Mouse (Mus musculus): ENCODE measurements around the gene Bdh1. TPM values are rescaled to one million over a fixed set of nuclear protein-coding genes. Genes with fewer than 3 reads are reported as not detected.

Bdh1 gene
- polyA plus RNA-seq, 1 experiment, result 186 TPM

DNA sequence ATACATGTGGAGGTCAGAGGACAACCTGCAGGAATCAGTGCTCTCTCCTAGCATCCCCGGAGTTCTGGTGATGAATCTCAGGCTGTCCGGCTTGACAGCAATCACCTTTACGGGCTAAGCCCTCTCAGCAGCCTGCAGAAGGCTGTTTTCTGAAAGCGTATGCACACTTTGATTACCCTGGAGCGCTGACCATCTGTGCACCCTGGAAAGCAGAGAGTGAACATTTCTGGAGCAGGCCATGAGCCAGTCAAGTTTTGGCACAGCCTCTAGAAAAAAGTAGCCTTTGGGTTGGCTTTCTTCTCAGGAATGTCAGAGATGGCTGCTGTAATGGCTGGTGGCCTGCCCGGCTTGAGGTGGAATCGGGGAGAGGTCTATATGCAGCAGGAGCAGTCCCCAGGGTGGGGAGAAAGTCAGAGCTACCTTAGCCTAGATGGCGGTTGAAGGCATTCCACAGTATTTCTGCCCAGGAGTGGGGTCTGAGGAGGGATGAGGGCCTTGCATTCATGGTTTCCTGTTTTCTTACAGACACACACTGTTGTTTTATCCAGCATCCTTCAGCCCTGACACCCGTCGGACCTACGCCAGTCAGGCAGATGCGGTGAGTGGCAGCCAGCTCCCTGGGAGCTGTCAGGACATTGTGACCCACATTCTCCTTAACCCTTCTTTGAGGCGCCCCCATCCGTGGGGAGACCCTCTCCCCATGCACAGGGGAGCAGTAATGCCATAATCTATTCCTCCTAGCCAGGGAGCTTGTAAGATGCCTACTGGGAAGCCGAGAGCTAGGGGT lies 24.2 kb downstream of the Bdh1 start:
- WGBS, result 9% methylated on average over 15 of the region's 15 CpGs
- Histone ChIP-seq H3K27ac (ENCODE audit: insufficient read depth, low read length) (peak overlapping the region; percentile 73), H3K4me1 (ENCODE audit: control insufficient read depth, insufficient read depth, low read length) (peaks cover 37% of the 10 kb centered on the region), H3K4me3 (replicated peaks; ENCODE audit: insufficient read depth, low read depth, low read length) (no peak overlapping the region), H3K27me3 (ENCODE audit: control insufficient read depth, insufficient read depth, low read length) (no peaks in the 10 kb centered on the region)
- TF ChIP-seq CTCF (IDR thresholded peaks at IDR 0.05; ENCODE audit: borderline replicate concordance, insufficient read depth, low read depth, low read length), result no peak
- DNase-seq, result peak; percentile 91 to 96

DNA sequence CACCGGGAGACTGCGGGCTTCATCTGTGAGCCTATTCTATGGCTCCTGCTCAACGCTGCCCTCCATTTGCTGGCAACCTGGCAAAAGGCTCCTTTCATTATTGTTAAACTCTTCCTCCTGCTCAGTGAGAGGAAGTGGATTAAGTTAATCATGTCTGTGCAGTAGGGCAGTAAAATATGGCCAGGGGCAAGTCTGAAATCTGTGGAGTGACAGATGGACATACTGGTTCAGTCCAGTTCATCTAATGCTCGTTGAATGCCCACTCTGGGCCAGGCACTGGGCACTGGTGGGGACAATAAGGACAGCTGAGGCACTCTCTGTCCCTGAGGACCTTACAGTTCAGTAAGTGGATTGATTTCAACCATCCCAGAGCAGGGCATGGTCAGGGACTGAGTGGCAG lies 27.9 kb downstream of the Bdh1 start:
- TF ChIP-seq POLR2A (IDR thresholded peaks at IDR 0.05; ENCODE audit: borderline replicate concordance, insufficient read depth, low read length), result no peak
- no peak for TF ChIP-seq CTCF (IDR thresholded peaks at IDR 0.05; ENCODE audit: borderline replicate concordance, insufficient read depth, low read depth, low read length)
- Histone ChIP-seq H3K27me3 (ENCODE audit: control insufficient read depth, insufficient read depth, low read length) (no peaks in the 10 kb centered on the region), H3K4me3 (replicated peaks; ENCODE audit: insufficient read depth, low read depth, low read length) (no peak overlapping the region), H3K4me1 (ENCODE audit: control insufficient read depth, insufficient read depth, low read length) (peaks cover 23% of the 10 kb centered on the region), H3K27ac (ENCODE audit: insufficient read depth, low read length) (no peak overlapping the region)
- WGBS, result 26% methylated on average over 4 of the region's 4 CpGs
- no peak for DNase-seq

DNA sequence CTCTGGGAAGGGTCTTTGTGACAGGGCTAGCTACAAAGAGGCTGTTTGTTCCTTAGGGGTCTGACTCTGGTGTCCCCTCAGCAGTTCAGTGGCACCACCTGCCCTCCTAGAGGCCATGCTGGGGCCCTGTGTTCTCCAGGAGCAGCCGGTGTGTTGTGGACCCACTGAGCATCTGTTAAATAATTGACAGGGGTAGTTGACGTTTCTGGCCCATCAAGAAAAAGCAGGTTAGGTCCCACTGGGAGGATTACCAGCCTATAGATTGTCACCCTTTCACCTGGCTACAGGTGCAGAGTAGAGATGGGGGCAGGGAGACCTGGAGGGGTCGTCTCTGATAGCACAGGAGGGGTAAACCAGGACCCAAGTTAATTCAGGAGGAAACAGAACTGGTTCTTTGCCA lies 29.2 kb downstream of the Bdh1 start:
- 49% methylated on average over 3 of the region's 3 CpGs for WGBS
- no peak overlapping the region for H3K27ac ChIP-seq (ENCODE audit: insufficient read depth, low read length)
- H3K27me3 ChIP-seq (ENCODE audit: control insufficient read depth, insufficient read depth, low read length), result no peaks in the 10 kb centered on the region

DNA sequence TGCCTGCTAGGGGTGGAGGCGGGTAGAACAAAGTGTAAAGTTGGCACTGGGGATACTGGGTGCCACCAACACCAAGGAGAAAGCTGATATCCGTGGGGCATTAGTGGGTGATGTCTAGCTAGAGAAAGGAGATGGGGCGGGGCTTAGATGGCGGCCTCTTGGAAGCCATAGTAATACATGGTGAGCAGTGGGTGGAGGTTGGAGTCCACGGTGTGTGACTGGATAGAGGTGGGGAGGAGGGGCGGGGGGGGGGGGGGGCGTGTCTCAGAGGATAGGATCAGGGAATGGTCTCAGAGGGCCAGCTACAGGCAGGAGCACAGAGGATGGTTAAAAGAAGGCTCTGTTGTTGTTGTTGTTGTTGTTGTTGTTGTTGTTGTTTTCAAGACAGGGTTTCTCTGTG lies 30.4 kb downstream of the Bdh1 start:
- 63% methylated on average over 7 of the region's 7 CpGs for whole genome bisulfite sequencing
- no peak for TF ChIP-seq POLR2A (IDR thresholded peaks at IDR 0.05; ENCODE audit: borderline replicate concordance, insufficient read depth, low read length)
- no peak for TF ChIP-seq CTCF (IDR thresholded peaks at IDR 0.05; ENCODE audit: borderline replicate concordance, insufficient read depth, low read depth, low read length)
- H3K27me3 ChIP-seq (ENCODE audit: control insufficient read depth, insufficient read depth, low read length), result no peaks in the 10 kb centered on the region
- no peak overlapping the region for H3K27ac ChIP-seq (ENCODE audit: insufficient read depth, low read length)
- no peak overlapping the region for H3K4me3 ChIP-seq (replicated peaks; ENCODE audit: insufficient read depth, low read depth, low read length)
- DNase-seq, result no peak
- H3K4me1 ChIP-seq (ENCODE audit: control insufficient read depth, insufficient read depth, low read length), result peaks cover 13% of the 10 kb centered on the region

More for the DNA sequence above, 29.2 kb downstream of the Bdh1 start:
- no peak overlapping the region for H3K4me3 ChIP-seq (replicated peaks; ENCODE audit: insufficient read depth, low read depth, low read length)
- TF ChIP-seq POLR2A (IDR thresholded peaks at IDR 0.05; ENCODE audit: borderline replicate concordance, insufficient read depth, low read length) (no peak), CTCF (IDR thresholded peaks at IDR 0.05; ENCODE audit: borderline replicate concordance, insufficient read depth, low read depth, low read length) (no peak)
- no peak for DNase-seq
- H3K4me1 ChIP-seq (ENCODE audit: control insufficient read depth, insufficient read depth, low read length), result peaks cover 22% of the 10 kb centered on the region

DNA sequence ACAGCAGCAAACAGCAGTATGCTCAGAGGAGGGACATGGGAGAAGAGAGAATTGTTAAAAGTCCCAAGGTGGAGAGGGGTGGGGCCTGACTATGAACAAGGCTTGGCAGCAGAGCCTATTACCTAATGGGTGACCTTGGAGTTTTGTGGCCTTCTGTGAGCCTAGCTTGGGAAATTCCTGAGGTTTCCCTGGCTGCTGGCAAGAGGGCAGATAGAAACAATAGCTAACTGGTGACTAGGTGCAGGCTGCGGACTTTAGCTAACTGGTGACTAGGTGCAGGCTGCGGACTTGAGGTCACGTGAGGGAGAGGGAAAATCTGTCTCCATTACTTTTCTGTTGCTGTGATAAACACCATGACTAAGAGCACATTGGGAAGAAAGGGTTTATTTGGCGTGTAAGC lies 31.9 kb downstream of the Bdh1 start:
- Histone ChIP-seq H3K27me3 (ENCODE audit: control insufficient read depth, insufficient read depth, low read length) (no peaks in the 10 kb centered on the region), H3K4me3 (replicated peaks; ENCODE audit: insufficient read depth, low read depth, low read length) (no peak overlapping the region), H3K4me1 (ENCODE audit: control insufficient read depth, insufficient read depth, low read length) (peaks cover 12% of the 10 kb centered on the region), H3K27ac (ENCODE audit: insufficient read depth, low read length) (no peak overlapping the region)
- TF ChIP-seq CTCF (IDR thresholded peaks at IDR 0.05; ENCODE audit: borderline replicate concordance, insufficient read depth, low read depth, low read length) (no peak), POLR2A (IDR thresholded peaks at IDR 0.05; ENCODE audit: borderline replicate concordance, insufficient read depth, low read length) (no peak)
- no peak for DNase-seq
- WGBS, result 95% methylated on average over 4 of the region's 4 CpGs

DNA sequence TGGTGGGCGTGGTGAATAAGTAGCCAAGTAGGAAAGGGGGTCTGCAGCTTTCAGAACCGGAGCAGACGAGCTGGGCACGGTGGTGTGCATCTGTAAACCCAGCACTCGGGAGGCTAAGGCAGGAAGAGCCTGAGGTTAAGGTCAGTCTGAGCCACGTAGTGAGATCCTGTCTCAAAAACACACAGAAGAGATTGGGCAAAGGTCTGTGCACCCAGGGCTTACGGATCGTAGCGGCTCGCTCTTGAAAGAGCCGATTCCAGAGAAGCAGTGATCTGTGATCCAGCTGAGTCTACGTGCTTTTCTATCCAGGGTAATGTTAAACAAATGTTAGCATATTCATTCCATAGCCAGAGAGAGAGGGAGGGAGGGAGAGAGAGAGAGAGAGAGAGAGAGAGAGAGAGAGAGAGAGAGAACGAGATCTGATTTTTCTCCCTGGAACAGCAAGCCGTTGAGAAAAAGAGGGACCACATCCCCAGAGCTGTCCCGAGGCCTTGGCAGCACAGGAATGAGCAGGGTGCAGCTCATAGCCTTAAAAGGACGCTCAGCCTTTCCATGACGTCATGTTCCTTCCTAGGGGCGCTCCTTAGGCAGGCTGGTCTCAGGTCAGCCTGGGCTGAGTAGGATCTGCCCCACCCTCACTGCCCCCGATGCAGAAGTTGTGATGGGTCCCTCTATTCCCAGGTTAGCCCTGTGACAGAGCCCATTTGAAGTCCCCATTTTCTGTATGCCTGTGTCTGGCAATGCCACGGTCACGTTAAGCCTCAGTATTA lies 33.4 kb downstream of the Bdh1 start:
- Histone ChIP-seq H3K4me1 (ENCODE audit: control insufficient read depth, insufficient read depth, low read length) (peaks cover 12% of the 10 kb centered on the region; the same call in 1 of the 2 replicates), H3K4me3 (replicated peaks; ENCODE audit: insufficient read depth, low read depth, low read length) (no peak overlapping the region), H3K27ac (ENCODE audit: insufficient read depth, low read length) (no peak overlapping the region), H3K27me3 (ENCODE audit: control insufficient read depth, insufficient read depth, low read length) (no peaks in the 10 kb centered on the region)
- TF ChIP-seq CTCF (IDR thresholded peaks at IDR 0.05; ENCODE audit: borderline replicate concordance, insufficient read depth, low read depth, low read length) (no peak), POLR2A (IDR thresholded peaks at IDR 0.05; ENCODE audit: borderline replicate concordance, insufficient read depth, low read length) (no peak)
- no peak for DNase-seq
- WGBS, result 82% methylated on average over 21 of the region's 21 CpGs

DNA sequence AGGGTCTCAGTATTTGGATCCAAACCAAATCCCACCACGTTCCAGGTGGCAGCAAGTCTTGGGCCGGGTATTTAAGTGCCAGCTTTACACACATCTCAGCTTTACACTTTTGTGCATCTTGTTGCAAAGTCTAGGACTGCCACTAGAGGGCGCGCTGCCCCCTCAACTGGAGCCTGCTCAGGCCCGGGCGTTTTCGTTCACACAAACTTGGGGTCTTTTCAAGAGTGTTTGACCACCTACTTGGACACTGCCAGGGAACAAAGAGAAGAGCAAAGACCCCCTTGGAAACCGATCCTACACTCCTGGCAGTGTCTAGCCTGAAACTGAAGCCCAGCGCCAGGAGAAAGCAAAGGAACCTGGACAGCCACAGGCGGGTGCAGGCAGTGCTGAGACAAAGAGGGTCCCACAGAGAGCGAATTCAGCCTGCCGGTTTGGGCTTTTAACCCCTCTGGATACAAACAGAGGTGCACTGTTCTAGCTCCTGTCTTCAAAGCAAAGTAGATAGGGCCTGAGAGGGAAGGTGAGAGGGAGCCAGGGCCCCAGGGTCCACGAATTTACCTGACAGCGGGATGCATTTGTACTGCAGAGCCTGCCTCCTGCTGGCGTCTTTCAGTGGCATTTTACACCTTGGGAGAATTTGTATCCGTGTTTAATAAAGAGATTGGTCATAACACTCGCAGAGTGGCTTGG lies 36.3 kb downstream of the Bdh1 start:
- peaks cover 24% of the 10 kb centered on the region for H3K4me1 ChIP-seq (ENCODE audit: control insufficient read depth, insufficient read depth, low read length)
- TF ChIP-seq CTCF (IDR thresholded peaks at IDR 0.05; ENCODE audit: borderline replicate concordance, insufficient read depth, low read depth, low read length), result peak; percentile 83
- TF ChIP-seq POLR2A (IDR thresholded peaks at IDR 0.05; ENCODE audit: borderline replicate concordance, insufficient read depth, low read length), result no peak
- 10% methylated on average over 17 of the region's 17 CpGs for WGBS
- peak; percentile 74 to 87 for DNase-seq
- no peak overlapping the region for H3K4me3 ChIP-seq (replicated peaks; ENCODE audit: insufficient read depth, low read depth, low read length)
- H3K27ac ChIP-seq (ENCODE audit: insufficient read depth, low read length), result peak overlapping the region; percentile 87; the same call in 1 of the 2 replicates
- no peaks in the 10 kb centered on the region for H3K27me3 ChIP-seq (ENCODE audit: control insufficient read depth, insufficient read depth, low read length)

Measured in cerebellum, adult 2 months (tissue).